Mouse (Mus musculus): Measurements from ENCODE around the gene Adamtsl3.

Gene Adamtsl3

GRCm38 (mm10) chr7:82361127-82361526 lies 25.6 kb downstream of the Adamtsl3 start:
- no peak for DNase-seq (ENCODE audit: low spot score in 2 of 2)

GRCm38 (mm10) chr7:82364567-82364966 lies 29.1 kb downstream of the Adamtsl3 start:
- DNase-seq (ENCODE audit: low spot score in 2 of 2) = no peak

- no peak for DNase-seq (ENCODE audit: low spot score in 2 of 2)
Observed at GRCm38 (mm10) chr7:82366056-82366455, 30.6 kb downstream of the Adamtsl3 start.

- no peak for DNase-seq (ENCODE audit: low spot score in 2 of 2)
Observed at GRCm38 (mm10) chr7:82366471-82366870, 31.0 kb downstream of the Adamtsl3 start.

GRCm38 (mm10) chr7:82368047-82368446 lies 32.6 kb downstream of the Adamtsl3 start:
- no peak for DNase-seq (ENCODE audit: low spot score in 2 of 2)

- peak in 1 of 2 experiments; percentile 25 for DNase-seq (ENCODE audit: low spot score in 2 of 2)
Observed at GRCm38 (mm10) chr7:82370132-82370531, 34.6 kb downstream of the Adamtsl3 start.

- DNase-seq (ENCODE audit: low spot score in 2 of 2) = peak; percentile 51 to 68
Observed at GRCm38 (mm10) chr7:82371411-82371810, 35.9 kb downstream of the Adamtsl3 start.

- no peak for DNase-seq (ENCODE audit: low spot score in 2 of 2)
Observed at GRCm38 (mm10) chr7:82378311-82378710, 42.8 kb downstream of the Adamtsl3 start.

- no peak for DNase-seq (ENCODE audit: low spot score in 2 of 2)
Observed at GRCm38 (mm10) chr7:82379765-82380164, 44.3 kb downstream of the Adamtsl3 start.

GRCm38 (mm10) chr7:82382843-82383535 lies 47.5 kb downstream of the Adamtsl3 start:
- DNase-seq (ENCODE audit: low spot score in 2 of 2) = no peak

GRCm38 (mm10) chr7:82383536-82383848 lies 48.0 kb downstream of the Adamtsl3 start:
- DNase-seq (ENCODE audit: low spot score in 2 of 2) = no peak

GRCm38 (mm10) chr7:82387121-82387520 lies 51.6 kb downstream of the Adamtsl3 start:
- DNase-seq (ENCODE audit: low spot score in 2 of 2) = no peak

- DNase-seq (ENCODE audit: low spot score in 2 of 2) = no peak
Observed at GRCm38 (mm10) chr7:82394435-82395186, 59.1 kb downstream of the Adamtsl3 start.

- no peak for DNase-seq (ENCODE audit: low spot score in 2 of 2)
Observed at GRCm38 (mm10) chr7:82395239-82395638, 59.7 kb downstream of the Adamtsl3 start.

GRCm38 (mm10) chr7:82395751-82396512 lies 60.4 kb downstream of the Adamtsl3 start:
- DNase-seq (ENCODE audit: low spot score in 2 of 2) = no peak

- no peak for DNase-seq (ENCODE audit: low spot score in 2 of 2)
Observed at GRCm38 (mm10) chr7:82396869-82397268, 61.4 kb downstream of the Adamtsl3 start.

- DNase-seq (ENCODE audit: low spot score in 2 of 2) = no peak
Observed at GRCm38 (mm10) chr7:82397632-82398031, 62.1 kb downstream of the Adamtsl3 start.

- DNase-seq (ENCODE audit: low spot score in 2 of 2) = no peak
Observed at GRCm38 (mm10) chr7:82405466-82406045, 70.1 kb downstream of the Adamtsl3 start.

- DNase-seq (ENCODE audit: low spot score in 2 of 2) = no peak
Observed at GRCm38 (mm10) chr7:82410966-82411365, 75.5 kb downstream of the Adamtsl3 start.

GRCm38 (mm10) chr7:82416653-82417052 lies 81.2 kb downstream of the Adamtsl3 start:
- DNase-seq (ENCODE audit: low spot score in 2 of 2) = no peak

GRCm38 (mm10) chr7:82417053-82417452 lies 81.6 kb downstream of the Adamtsl3 start:
- DNase-seq (ENCODE audit: low spot score in 2 of 2) = no peak

Data from urinary bladder, postnatal 4 days (tissue).